Mouse (Mus musculus): ENCODE data around the gene Prpf39. TPM values are rescaled to one million over a fixed set of nuclear protein-coding genes. Genes with fewer than 3 reads are reported as not detected.

Prpf39 gene
- polyA plus RNA-seq, 1 experiment from 2014 or later = 51.0 TPM

DNA sequence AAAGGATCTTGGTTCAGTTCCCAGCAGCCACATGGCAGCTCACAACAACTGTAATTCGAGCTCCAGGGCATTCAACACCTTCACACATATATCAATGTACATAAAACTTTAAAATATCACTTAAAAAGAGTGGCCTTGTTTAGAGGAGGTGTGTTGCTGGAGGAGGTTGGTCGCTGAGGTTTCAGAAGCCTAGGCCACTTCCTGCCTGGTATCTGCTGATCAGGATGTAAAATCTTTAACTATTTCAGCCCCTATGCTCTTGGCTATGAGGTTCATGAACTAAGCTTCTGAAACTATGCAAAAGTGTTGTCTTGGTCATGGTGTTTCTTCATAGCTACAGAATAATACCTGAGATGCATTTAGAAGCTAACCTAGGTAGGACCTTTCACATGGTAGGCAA, 29.1 kb downstream of the Prpf39 start:
- peaks cover 21% of the 10 kb centered on the region for H3K36me3 ChIP-seq (ENCODE audit: control insufficient read depth, insufficient read depth, low read length)
- ATAC-seq (ENCODE audit: insufficient read depth, low FRiP score) = no peak
- WGBS = 49% methylated on average over 2 of the region's 2 CpGs

DNA sequence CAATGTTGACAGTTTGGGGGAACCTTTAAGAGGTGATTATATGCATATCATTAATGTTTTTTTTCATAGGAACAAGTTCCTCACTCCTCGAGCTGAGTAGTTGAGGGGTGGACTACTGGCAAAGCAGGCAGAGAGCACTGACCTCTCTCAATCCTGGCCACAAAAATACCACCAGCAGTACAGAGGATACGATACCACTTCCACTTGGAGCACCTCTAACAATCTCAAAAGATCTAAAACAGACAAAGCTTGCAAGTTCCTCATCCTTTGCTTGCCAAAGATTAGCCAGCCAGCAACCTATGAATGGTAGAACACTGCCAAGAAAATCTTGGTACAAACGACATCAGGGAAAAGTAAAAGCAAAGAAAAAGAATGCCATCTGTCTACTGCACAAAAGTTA, 30.1 kb downstream of the Prpf39 start:
- no peak for ATAC-seq (ENCODE audit: insufficient read depth, low FRiP score)
- peaks cover 14% of the 10 kb centered on the region for H3K36me3 ChIP-seq (ENCODE audit: control insufficient read depth, insufficient read depth, low read length)
- H3K9me3 ChIP-seq (replicated peaks; ENCODE audit: control insufficient read depth, low read length) = no peaks in the 10 kb centered on the region
- no peaks in the 10 kb centered on the region for H3K27me3 ChIP-seq (ENCODE audit: control insufficient read depth, insufficient read depth, low read length)
- H3K4me1 ChIP-seq (ENCODE audit: control insufficient read depth, insufficient read depth, low read length) = no peaks in the 10 kb centered on the region
- WGBS = 58% methylated on average over 3 of the region's 3 CpGs
- no peak overlapping the region for H3K9ac ChIP-seq (ENCODE audit: low read length)
- no peak overlapping the region for H3K4me3 ChIP-seq (replicated peaks; ENCODE audit: low read length)
- H3K4me2 ChIP-seq (ENCODE audit: low read depth, low read length) = no peak overlapping the region
- H3K27ac ChIP-seq (ENCODE audit: low read length) = no peak overlapping the region

More for the DNA sequence above, 29.1 kb downstream of the Prpf39 start:
- Histone ChIP-seq H3K27ac (ENCODE audit: low read length) (no peak overlapping the region), H3K27me3 (ENCODE audit: control insufficient read depth, insufficient read depth, low read length) (no peaks in the 10 kb centered on the region), H3K9ac (ENCODE audit: low read length) (no peak overlapping the region), H3K4me2 (ENCODE audit: low read depth, low read length) (no peak overlapping the region), H3K4me3 (replicated peaks; ENCODE audit: low read length) (no peak overlapping the region), H3K9me3 (replicated peaks; ENCODE audit: control insufficient read depth, low read length) (no peaks in the 10 kb centered on the region), H3K4me1 (ENCODE audit: control insufficient read depth, insufficient read depth, low read length) (no peaks in the 10 kb centered on the region)

DNA sequence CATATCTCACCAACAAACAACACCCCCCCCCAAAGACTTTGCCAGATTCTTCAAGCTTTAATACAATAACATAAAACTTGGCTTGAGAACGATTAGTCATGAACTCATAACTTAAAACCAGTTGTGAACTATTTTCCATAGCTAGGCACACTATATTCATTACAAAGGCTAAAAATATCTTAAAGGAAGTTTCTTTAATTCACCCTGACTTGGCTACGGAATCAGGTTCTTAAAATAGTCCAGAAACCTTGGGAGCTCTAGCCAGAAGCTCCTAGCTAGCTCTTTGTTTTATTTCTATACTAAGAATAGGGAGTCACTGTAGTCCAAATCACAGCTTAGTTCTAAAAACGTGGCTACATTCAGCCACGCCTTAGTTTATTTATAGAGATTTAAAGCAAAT, 32.3 kb downstream of the Prpf39 start:
- Histone ChIP-seq H3K4me3 (replicated peaks; ENCODE audit: low read length) (no peak overlapping the region), H3K4me2 (ENCODE audit: low read depth, low read length) (no peak overlapping the region), H3K27me3 (ENCODE audit: control insufficient read depth, insufficient read depth, low read length) (no peaks in the 10 kb centered on the region), H3K27ac (ENCODE audit: low read length) (no peak overlapping the region), H3K9ac (ENCODE audit: low read length) (no peak overlapping the region), H3K36me3 (ENCODE audit: control insufficient read depth, insufficient read depth, low read length) (peaks cover 3% of the 10 kb centered on the region), H3K9me3 (replicated peaks; ENCODE audit: control insufficient read depth, low read length) (no peaks in the 10 kb centered on the region), H3K4me1 (ENCODE audit: control insufficient read depth, insufficient read depth, low read length) (0 out of 2 replicates have a peak, but pooled peaks cover 3% of the 10 kb centered on the region)
- 58% methylated on average over 4 of the region's 4 CpGs for WGBS
- no peak for ATAC-seq (ENCODE audit: insufficient read depth, low FRiP score)

- Histone ChIP-seq H3K9me3 (replicated peaks; ENCODE audit: control insufficient read depth, low read length) (no peaks in the 10 kb centered on the region), H3K9ac (ENCODE audit: low read length) (peak overlapping the region; percentile 93), H3K36me3 (ENCODE audit: control insufficient read depth, insufficient read depth, low read length) (no peaks in the 10 kb centered on the region; the same call in 1 of the 2 replicates), H3K27ac (ENCODE audit: low read length) (peak overlapping the region; percentile 93), H3K4me1 (ENCODE audit: control insufficient read depth, insufficient read depth, low read length) (peaks cover 19% of the 10 kb centered on the region), H3K4me2 (ENCODE audit: low read depth, low read length) (peak overlapping the region; percentile 94), H3K4me3 (replicated peaks; ENCODE audit: low read length) (peak overlapping the region; percentile 77), H3K27me3 (ENCODE audit: control insufficient read depth, insufficient read depth, low read length) (no peaks in the 10 kb centered on the region)
- 3% methylated on average over 21 of the region's 21 CpGs for WGBS
- peak; percentile 41 for ATAC-seq (ENCODE audit: insufficient read depth, low FRiP score)
These were observed 36.9 kb downstream of the Prpf39 start for GRCm38 (mm10) chr12:65072911-65073610.

- H3K27me3 ChIP-seq (ENCODE audit: control insufficient read depth, insufficient read depth, low read length) = no peaks in the 10 kb centered on the region
- H3K36me3 ChIP-seq (ENCODE audit: control insufficient read depth, insufficient read depth, low read length) = no peaks in the 10 kb centered on the region; the same call in 1 of the 2 replicates
- peaks cover 19% of the 10 kb centered on the region for H3K4me1 ChIP-seq (ENCODE audit: control insufficient read depth, insufficient read depth, low read length)
- ATAC-seq (ENCODE audit: insufficient read depth, low FRiP score) = peak; percentile 99
- H3K4me2 ChIP-seq (ENCODE audit: low read depth, low read length) = peak within 1 kb of the TSS; percentile 94
- no peaks in the 10 kb centered on the region for H3K9me3 ChIP-seq (replicated peaks; ENCODE audit: control insufficient read depth, low read length)
- WGBS = under 1% methylated on average over 49 of the region's 49 CpGs
- peak within 1 kb of the TSS; percentile 77 for H3K4me3 ChIP-seq (replicated peaks; ENCODE audit: low read length)
- peak within 1 kb of the TSS; percentile 93 for H3K27ac ChIP-seq (ENCODE audit: low read length)
- H3K9ac ChIP-seq (ENCODE audit: low read length) = peak within 1 kb of the TSS; percentile 93
These were observed 37.6 kb downstream of the Prpf39 start, which contains the start of gene Fkbp3 for GRCm38 (mm10) chr12:65073611-65074178. Gene Fkbp3, minus strand, starts transcription at chr12:65074007.

GRCm38 (mm10) chr12:65074651-65075050, 38.5 kb downstream of the Prpf39 start:
- Histone ChIP-seq H3K36me3 (ENCODE audit: control insufficient read depth, insufficient read depth, low read length) (no peaks in the 10 kb centered on the region), H3K27me3 (ENCODE audit: control insufficient read depth, insufficient read depth, low read length) (no peaks in the 10 kb centered on the region), H3K4me1 (ENCODE audit: control insufficient read depth, insufficient read depth, low read length) (peaks cover 19% of the 10 kb centered on the region), H3K9ac (ENCODE audit: low read length) (peak overlapping the region; percentile 93; the same call in 1 of the 2 replicates), H3K27ac (ENCODE audit: low read length) (peak overlapping the region; percentile 61), H3K9me3 (replicated peaks; ENCODE audit: control insufficient read depth, low read length) (no peaks in the 10 kb centered on the region), H3K4me3 (replicated peaks; ENCODE audit: low read length) (peak overlapping the region; percentile 77), H3K4me2 (ENCODE audit: low read depth, low read length) (peak overlapping the region; percentile 94)
- ATAC-seq (ENCODE audit: insufficient read depth, low FRiP score) = no peak
- 34% methylated on average over 7 of the region's 7 CpGs for WGBS

DNA sequence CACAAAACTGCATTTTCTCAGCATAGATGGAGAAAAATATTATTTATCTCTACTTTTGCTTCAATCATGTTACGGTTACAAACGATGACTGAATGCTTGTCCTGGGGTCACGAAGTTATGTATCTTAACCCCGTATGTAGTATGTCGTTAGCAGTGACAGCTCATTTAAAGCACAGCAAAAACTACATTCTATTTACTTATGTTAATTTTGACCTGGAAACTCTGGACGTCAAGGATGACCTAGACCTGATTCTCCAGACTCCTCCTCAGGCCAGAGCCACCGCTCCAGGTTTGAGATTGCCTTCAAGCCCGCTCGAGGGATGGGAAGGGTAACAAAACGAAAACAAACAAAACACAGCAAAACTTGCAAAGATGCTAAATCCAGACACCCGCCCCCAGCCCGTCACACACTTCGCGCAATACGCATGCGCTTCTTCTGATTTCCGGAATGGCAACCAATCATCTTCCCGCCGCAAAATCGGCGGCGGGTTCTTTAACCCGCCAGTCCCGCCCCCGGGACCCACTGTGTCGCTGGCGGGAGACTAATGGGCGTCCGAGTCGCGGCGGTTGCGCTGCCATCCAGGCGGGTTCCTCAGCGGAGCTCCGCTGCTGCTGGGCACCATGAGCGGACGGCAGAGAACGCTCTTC, 39.1 kb downstream of the Prpf39 start, which contains the start of gene Fancm:
Gene Fancm, plus strand, starts transcription at position 519 of the 648 bp plus-strand sequence.
- H3K27me3 ChIP-seq (ENCODE audit: control insufficient read depth, insufficient read depth, low read length) = no peaks in the 10 kb centered on the region
- no peaks in the 10 kb centered on the region for H3K9me3 ChIP-seq (replicated peaks; ENCODE audit: control insufficient read depth, low read length)
- H3K9ac ChIP-seq (ENCODE audit: low read length) = peak within 1 kb of the TSS; percentile 93
- H3K36me3 ChIP-seq (ENCODE audit: control insufficient read depth, insufficient read depth, low read length) = no peaks in the 10 kb centered on the region
- peak within 1 kb of the TSS; percentile 86 for H3K27ac ChIP-seq (ENCODE audit: low read length)
- H3K4me2 ChIP-seq (ENCODE audit: low read depth, low read length) = peak within 1 kb of the TSS; percentile 94
- peak; percentile 47; the same call in 1 of the 2 replicates for ATAC-seq (ENCODE audit: insufficient read depth, low FRiP score)
- WGBS = 1% methylated on average over 39 of the region's 39 CpGs
- H3K4me1 ChIP-seq (ENCODE audit: control insufficient read depth, insufficient read depth, low read length) = peaks cover 19% of the 10 kb centered on the region
- H3K4me3 ChIP-seq (replicated peaks; ENCODE audit: low read length) = peak within 1 kb of the TSS; percentile 77

DNA sequence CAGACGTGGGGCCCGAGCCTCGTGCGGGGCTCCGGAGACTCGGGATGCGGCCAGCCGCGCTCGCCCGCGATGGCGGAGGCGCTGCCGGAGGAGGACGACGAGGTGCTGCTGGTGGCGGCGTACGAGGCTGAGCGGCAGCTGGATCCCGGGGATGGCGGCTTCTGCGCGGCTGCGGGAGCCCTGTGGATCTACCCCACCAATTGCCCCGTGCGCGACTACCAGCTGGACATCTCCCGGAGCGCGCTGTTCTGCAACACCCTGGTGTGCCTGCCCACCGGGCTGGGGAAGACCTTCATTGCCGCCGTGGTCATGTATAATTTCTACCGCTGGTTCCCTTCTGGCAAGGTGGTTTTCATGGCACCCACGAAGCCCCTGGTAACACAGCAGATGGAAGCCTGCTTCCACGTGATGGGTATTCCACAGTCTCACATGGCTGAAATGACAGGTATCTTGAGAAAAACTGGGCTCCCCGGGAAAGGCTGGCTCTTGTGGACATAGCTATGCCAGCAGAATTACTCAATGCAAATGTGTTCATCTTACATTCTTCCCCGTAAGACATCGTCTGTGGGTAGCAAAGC, 39.7 kb downstream of the Prpf39 start:
- no peaks in the 10 kb centered on the region for H3K27me3 ChIP-seq (ENCODE audit: control insufficient read depth, insufficient read depth, low read length)
- peak overlapping the region; percentile 94 for H3K4me2 ChIP-seq (ENCODE audit: low read depth, low read length)
- H3K27ac ChIP-seq (ENCODE audit: low read length) = peak overlapping the region; percentile 86
- H3K4me1 ChIP-seq (ENCODE audit: control insufficient read depth, insufficient read depth, low read length) = peaks cover 19% of the 10 kb centered on the region
- H3K36me3 ChIP-seq (ENCODE audit: control insufficient read depth, insufficient read depth, low read length) = no peaks in the 10 kb centered on the region
- no peak for ATAC-seq (ENCODE audit: insufficient read depth, low FRiP score)
- H3K4me3 ChIP-seq (replicated peaks; ENCODE audit: low read length) = peak overlapping the region; percentile 77
- under 1% methylated on average over 41 of the region's 41 CpGs for WGBS
- peak overlapping the region; percentile 88 for H3K9ac ChIP-seq (ENCODE audit: low read length)
- no peaks in the 10 kb centered on the region for H3K9me3 ChIP-seq (replicated peaks; ENCODE audit: control insufficient read depth, low read length)

All from stomach, embryonic 16.5 days (tissue).